Mouse (Mus musculus): Measurements from ENCODE around the gene Lamb3. TPM values are rescaled to one million over a fixed set of nuclear protein-coding genes. Genes with fewer than 3 reads are reported as not detected.

Gene Lamb3
- total and polyA plus RNA-seq, 3 experiments, result 0.03 to 0.30 (median 0.22) TPM

DNA sequence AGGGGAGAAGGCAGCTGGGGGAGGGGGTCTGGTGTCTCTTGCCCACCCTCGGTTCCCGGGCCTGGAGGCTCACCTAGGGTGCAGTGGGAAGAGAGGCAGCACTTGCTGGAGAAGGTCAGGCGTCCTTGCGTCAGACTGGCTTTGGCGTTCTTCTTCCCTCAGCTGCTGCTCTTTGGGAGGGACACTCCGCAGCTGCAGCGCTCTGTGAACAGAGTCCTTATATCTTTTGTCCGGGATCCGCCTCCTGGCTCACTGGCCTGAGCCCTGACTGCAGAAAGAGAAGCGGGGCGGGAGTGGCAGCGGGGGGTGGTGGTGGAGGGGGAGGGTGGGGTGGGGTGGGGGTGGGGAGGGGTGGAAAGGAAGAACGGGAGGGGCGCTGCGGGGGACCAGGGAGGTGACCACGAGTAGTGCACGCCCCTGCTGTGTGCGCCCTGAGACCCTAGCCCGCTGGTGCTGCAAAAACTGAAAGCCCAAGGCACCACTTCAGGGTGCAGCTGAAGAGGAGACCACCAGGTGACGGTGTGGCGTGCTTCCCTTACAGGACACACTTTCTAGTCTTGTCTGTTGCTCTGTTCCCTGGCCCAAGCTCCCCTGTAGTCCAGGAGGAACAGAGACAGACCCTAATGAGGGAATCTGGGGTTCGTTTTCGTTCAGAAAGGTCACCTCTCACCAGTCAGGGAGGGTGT lies 65.6 kb downstream of the Lamb3 start, which contains the start of gene G0s2:
G0s2 (minus strand) TSS at position 302 of the 686 bp plus-strand sequence.
- 0 out of 2 replicates have a peak within 1 kb of the TSS, but pooled peaks have one; percentile 13 for H3K4me3 ChIP-seq (ENCODE audit: low read depth, low read length)
- no peaks in the 10 kb centered on the region for H3K9me3 ChIP-seq (replicated peaks)
- no peaks in the 10 kb centered on the region for H3K36me3 ChIP-seq (replicated peaks)
- DNase-seq (ENCODE audit: low spot score) (no peak), ATAC-seq (ENCODE audit: extremely low read depth, insufficient number of reproducible peaks, low FRiP score, poor library complexity, severe bottlenecking) (no peak)
- TF ChIP-seq TAL1 (conservative IDR thresholded peaks at IDR 0.05; ENCODE audit: low read depth, low read length) (no peak), POLR2AphosphoS5 (IDR thresholded peaks at IDR 0.05; ENCODE audit: insufficient replicate concordance, low read depth, low read length) (no peak), GATA1 (IDR thresholded peaks at IDR 0.05; ENCODE audit: borderline replicate concordance, low read length) (no peak), GATA2 (IDR thresholded peaks at IDR 0.05; ENCODE audit: borderline replicate concordance, low read depth, low read length) (no peak), CTCF (IDR thresholded peaks at IDR 0.05; ENCODE audit: low read depth, low read length) (no peak)
- peaks cover 4% of the 10 kb centered on the region; the same call in 1 of the 2 replicates for H3K27me3 ChIP-seq (ENCODE audit: insufficient read depth, low read length)
- H3K4me1 ChIP-seq (ENCODE audit: insufficient read depth, low read depth, low read length), result no peaks in the 10 kb centered on the region; the same call in 1 of the 2 replicates

DNA sequence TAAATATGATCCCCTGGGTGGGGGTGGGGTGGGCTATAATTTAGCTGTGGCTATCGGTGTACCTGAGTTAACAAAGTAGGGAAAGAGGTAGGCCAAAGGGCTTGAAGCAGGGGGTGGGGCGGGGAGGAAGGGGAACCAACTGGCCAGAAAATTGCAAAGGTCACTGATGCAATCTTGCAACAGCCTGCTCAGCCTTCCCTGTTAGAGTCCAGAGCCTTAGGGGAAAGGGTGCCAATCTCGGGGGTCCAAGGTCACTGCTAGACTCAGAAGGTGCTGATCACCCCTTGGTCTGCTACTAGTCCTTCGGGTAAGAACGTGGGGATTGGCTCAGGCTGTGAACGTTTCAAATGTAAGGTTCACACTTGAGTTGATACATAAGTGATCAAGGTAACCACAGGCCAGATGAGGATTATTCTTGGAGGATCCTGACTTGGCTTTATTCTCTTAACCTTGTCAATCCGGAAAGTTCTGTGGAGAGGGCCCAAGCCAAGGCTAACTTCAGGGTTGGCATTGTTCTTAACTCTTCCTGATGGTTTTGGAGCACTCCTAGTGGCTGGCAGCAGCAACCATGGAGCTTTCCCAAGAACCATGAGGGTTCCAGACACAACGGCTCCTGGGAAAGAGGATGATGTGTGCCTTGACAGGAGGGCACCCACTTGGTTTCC lies 67.0 kb downstream of the Lamb3 start:
- ATAC-seq (ENCODE audit: extremely low read depth, insufficient number of reproducible peaks, low FRiP score, poor library complexity, severe bottlenecking) (no peak), DNase-seq (ENCODE audit: low spot score) (no peak)
- TF ChIP-seq CTCF (IDR thresholded peaks at IDR 0.05; ENCODE audit: low read depth, low read length), result no peak
- no peak for TF ChIP-seq GATA1 (IDR thresholded peaks at IDR 0.05; ENCODE audit: borderline replicate concordance, low read length)
- no peak for TF ChIP-seq TAL1 (conservative IDR thresholded peaks at IDR 0.05; ENCODE audit: low read depth, low read length)
- no peak for TF ChIP-seq POLR2AphosphoS5 (IDR thresholded peaks at IDR 0.05; ENCODE audit: insufficient replicate concordance, low read depth, low read length)
- no peak for TF ChIP-seq GATA2 (IDR thresholded peaks at IDR 0.05; ENCODE audit: borderline replicate concordance, low read depth, low read length)
- Histone ChIP-seq H3K9me3 (replicated peaks) (no peaks in the 10 kb centered on the region), H3K4me1 (ENCODE audit: insufficient read depth, low read depth, low read length) (no peaks in the 10 kb centered on the region; the same call in 1 of the 2 replicates), H3K27me3 (ENCODE audit: insufficient read depth, low read length) (peaks cover 4% of the 10 kb centered on the region; the same call in 1 of the 2 replicates), H3K4me3 (ENCODE audit: low read depth, low read length) (no peak overlapping the region), H3K36me3 (replicated peaks) (no peaks in the 10 kb centered on the region)

DNA sequence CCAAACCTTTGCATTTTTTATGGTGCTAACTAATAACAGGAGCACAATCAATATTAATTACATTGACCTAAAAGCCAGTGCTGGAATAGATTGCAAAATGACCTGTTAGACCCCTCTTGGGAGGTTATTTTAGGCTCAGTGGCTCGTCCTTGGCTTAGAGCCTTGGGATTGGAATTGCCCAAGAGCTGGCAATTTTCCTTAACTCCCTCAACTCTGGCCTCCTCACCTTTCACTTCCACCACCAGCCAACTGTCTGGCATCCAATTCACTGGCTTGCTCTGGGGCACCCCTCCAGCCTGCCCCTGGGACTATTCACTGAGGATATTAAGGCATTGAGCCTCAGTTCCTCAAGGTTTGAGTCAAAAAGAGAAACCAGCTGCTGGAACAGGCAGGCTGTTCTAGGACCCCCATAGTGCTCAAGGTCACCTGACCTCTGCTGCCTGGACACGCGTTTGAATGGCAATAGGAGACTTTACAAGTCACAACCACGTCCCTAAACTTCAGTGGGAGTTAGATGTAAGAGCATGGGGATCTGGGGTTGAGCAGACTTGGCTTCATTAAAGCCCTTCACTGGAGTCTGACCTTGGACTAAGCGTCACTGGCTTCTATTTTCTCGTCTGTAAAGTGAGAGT lies 71.0 kb downstream of the Lamb3 start:
- no peaks in the 10 kb centered on the region for H3K36me3 ChIP-seq (replicated peaks)
- ATAC-seq (ENCODE audit: extremely low read depth, insufficient number of reproducible peaks, low FRiP score, poor library complexity, severe bottlenecking), result no peak
- H3K4me1 ChIP-seq (ENCODE audit: insufficient read depth, low read depth, low read length), result no peaks in the 10 kb centered on the region
- H3K9me3 ChIP-seq (replicated peaks), result no peaks in the 10 kb centered on the region
- DNase-seq (ENCODE audit: low spot score), result no peak
- H3K4me3 ChIP-seq (ENCODE audit: low read depth, low read length), result no peak overlapping the region
- H3K27me3 ChIP-seq (ENCODE audit: insufficient read depth, low read length), result no peaks in the 10 kb centered on the region
- TF ChIP-seq TAL1 (conservative IDR thresholded peaks at IDR 0.05; ENCODE audit: low read depth, low read length), result no peak
- TF ChIP-seq CTCF (IDR thresholded peaks at IDR 0.05; ENCODE audit: low read depth, low read length), result no peak
- TF ChIP-seq POLR2AphosphoS5 (IDR thresholded peaks at IDR 0.05; ENCODE audit: insufficient replicate concordance, low read depth, low read length), result no peak
- no peak for TF ChIP-seq GATA1 (IDR thresholded peaks at IDR 0.05; ENCODE audit: borderline replicate concordance, low read length)
- TF ChIP-seq GATA2 (IDR thresholded peaks at IDR 0.05; ENCODE audit: borderline replicate concordance, low read depth, low read length), result no peak

DNA sequence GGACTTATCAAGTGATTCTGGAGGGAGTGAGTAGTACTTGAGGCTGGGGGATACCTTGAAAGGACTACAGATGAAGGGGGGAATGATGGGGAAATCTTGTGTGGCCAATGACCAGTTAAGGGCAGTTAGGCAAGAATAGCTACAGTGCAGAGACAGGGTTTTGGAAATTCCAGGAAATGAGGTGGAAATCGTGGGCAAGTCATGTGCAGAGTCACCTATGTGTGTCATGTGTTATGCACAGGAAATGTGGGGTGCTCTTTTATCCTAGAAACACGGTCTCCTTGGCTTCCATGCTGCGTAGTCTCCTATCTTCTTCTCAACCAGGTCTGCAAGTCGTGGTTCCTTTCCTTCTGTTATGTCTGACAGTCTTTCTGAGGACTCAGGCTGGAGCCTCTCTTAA lies 72.0 kb downstream of the Lamb3 start:
- TF ChIP-seq GATA1 (IDR thresholded peaks at IDR 0.05; ENCODE audit: borderline replicate concordance, low read length) (no peak), TAL1 (conservative IDR thresholded peaks at IDR 0.05; ENCODE audit: low read depth, low read length) (no peak), GATA2 (IDR thresholded peaks at IDR 0.05; ENCODE audit: borderline replicate concordance, low read depth, low read length) (no peak), CTCF (IDR thresholded peaks at IDR 0.05; ENCODE audit: low read depth, low read length) (no peak), POLR2AphosphoS5 (IDR thresholded peaks at IDR 0.05; ENCODE audit: insufficient replicate concordance, low read depth, low read length) (no peak)
- no peak overlapping the region for H3K4me3 ChIP-seq (ENCODE audit: low read depth, low read length)
- DNase-seq (ENCODE audit: low spot score) (no peak), ATAC-seq (ENCODE audit: extremely low read depth, insufficient number of reproducible peaks, low FRiP score, poor library complexity, severe bottlenecking) (no peak)
- H3K9me3 ChIP-seq (replicated peaks), result no peaks in the 10 kb centered on the region
- no peaks in the 10 kb centered on the region for H3K4me1 ChIP-seq (ENCODE audit: insufficient read depth, low read depth, low read length)
- no peaks in the 10 kb centered on the region for H3K27me3 ChIP-seq (ENCODE audit: insufficient read depth, low read length)
- no peaks in the 10 kb centered on the region for H3K36me3 ChIP-seq (replicated peaks)

DNA sequence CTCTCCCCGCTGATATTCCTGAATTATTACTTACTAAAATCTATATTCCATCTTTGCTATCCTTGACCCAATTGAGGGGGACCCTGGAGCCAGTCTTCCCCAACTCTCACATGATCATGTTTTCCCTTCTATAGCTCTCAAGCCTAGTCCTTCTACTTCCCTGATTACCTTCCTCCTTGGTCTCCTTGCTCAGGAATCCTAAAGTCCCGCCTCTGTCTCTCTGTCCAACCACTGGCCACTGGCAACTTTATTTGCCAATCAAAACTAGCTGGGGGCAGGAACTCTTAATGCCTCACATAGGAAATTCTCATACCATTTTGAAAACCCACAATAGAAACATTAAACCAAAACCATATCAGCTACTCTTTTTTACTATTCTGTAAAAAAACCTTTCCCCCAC lies 73.8 kb downstream of the Lamb3 start:
- Histone ChIP-seq H3K36me3 (replicated peaks) (no peaks in the 10 kb centered on the region), H3K4me3 (ENCODE audit: low read depth, low read length) (no peak overlapping the region), H3K9me3 (replicated peaks) (no peaks in the 10 kb centered on the region), H3K27me3 (ENCODE audit: insufficient read depth, low read length) (no peaks in the 10 kb centered on the region), H3K4me1 (ENCODE audit: insufficient read depth, low read depth, low read length) (no peaks in the 10 kb centered on the region)
- TF ChIP-seq GATA2 (IDR thresholded peaks at IDR 0.05; ENCODE audit: borderline replicate concordance, low read depth, low read length) (no peak), CTCF (IDR thresholded peaks at IDR 0.05; ENCODE audit: low read depth, low read length) (no peak), GATA1 (IDR thresholded peaks at IDR 0.05; ENCODE audit: borderline replicate concordance, low read length) (no peak), POLR2AphosphoS5 (IDR thresholded peaks at IDR 0.05; ENCODE audit: insufficient replicate concordance, low read depth, low read length) (no peak), TAL1 (conservative IDR thresholded peaks at IDR 0.05; ENCODE audit: low read depth, low read length) (no peak)
- no peak for ATAC-seq (ENCODE audit: extremely low read depth, insufficient number of reproducible peaks, low FRiP score, poor library complexity, severe bottlenecking)
- DNase-seq (ENCODE audit: low spot score), result no peak

Measured in G1E (cell line).